Mouse (Mus musculus): ENCODE measurements at regions not wholly inside any gene's neighbourhood (a gene's known extent, or its start where the extent isn't known, plus 50 kb on each side); places are given as distances from the start of the nearest gene placed in this dataset.

DNA sequence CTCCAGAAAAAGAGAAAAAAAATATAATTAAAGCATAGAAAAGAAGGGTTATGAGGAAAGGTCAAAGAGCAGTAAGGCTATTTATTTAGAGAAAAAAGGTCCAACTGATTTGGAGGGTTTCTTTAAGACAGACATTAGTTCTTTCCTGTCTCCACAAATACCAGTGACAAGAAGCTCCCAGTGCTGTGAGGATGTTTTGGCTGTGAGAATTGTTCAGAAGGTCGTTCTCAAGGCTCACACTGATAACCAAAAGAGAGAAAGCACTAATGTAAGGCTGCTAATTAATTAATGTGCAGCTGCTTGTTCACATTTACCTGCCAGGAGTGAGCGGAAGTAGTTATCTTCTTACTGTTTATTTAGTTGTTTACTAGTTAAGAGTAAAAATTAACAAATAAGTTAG, 54.7 kb upstream of the Cd28 start:
- TF ChIP-seq POLR2A (IDR thresholded peaks at IDR 0.05; ENCODE audit: low read depth, low read length) (no peak), CTCF (conservative IDR thresholded peaks at IDR 0.05; ENCODE audit: insufficient read depth, insufficient read length, low read depth, low read length) (no peak)

Data from kidney, adult 2 months (tissue).